Mouse (Mus musculus): Measurements from ENCODE around the gene Rhov.

The Rhov gene

DNA sequence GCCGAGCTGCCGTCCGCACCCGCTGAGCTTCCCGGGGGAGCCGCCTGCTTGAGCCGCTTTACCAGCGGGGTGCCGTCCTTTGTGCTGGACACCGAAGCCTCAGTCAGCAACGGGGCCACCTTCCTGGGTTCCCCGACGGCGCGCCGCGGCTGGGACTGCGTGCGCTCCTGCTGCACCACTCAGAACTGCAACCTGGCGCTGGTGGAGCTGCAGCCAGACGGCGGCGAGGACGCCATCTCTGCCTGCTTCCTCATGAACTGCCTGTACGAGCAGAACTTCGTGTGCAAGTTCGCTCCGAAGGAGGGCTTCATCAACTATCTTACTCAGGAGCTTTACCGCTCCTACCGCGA is 33.2 kb downstream of the Rhov start:
- peak; percentile 32 for DNase-seq (ENCODE audit: low read depth, low spot score)

DNA sequence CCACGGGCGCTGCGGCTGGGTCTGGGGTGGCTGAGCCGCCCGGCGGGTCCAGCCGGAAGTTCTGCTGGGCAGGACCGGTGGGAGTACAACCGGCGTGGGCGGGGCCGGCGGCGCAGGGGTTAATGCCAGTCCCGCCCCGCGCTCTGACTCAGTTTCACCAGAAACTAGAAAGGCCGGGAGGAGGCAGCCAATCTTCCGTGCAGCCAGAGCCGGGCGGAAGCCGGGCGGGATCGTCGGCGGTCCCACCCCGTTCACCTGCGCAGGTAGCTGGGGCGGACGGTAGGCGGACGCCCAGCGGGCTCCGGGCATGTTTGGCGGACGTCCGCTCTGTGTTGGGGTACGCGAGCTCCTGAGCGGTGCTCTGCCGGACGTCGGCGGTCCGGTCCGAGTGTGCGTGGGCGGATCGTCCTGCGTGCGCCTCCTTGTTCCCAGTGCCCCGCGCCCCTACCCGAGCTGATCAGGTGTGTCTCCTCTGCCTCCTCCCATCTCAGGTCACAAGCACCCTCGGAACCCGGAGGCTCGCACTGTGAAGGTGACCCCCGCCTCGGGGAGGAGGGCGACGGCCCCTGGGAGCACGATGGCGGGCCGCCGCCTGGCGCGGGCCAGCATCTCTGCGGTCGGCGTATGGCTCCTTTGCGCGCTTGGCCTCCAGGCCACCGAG is 33.7 kb downstream of the Rhov start, which contains the start of gene Spint1:
Spint1 (plus strand) TSS at position 153 of the 661 bp plus-strand sequence.
- DNase-seq (ENCODE audit: low read depth, low spot score): peak; percentile 63

DNA sequence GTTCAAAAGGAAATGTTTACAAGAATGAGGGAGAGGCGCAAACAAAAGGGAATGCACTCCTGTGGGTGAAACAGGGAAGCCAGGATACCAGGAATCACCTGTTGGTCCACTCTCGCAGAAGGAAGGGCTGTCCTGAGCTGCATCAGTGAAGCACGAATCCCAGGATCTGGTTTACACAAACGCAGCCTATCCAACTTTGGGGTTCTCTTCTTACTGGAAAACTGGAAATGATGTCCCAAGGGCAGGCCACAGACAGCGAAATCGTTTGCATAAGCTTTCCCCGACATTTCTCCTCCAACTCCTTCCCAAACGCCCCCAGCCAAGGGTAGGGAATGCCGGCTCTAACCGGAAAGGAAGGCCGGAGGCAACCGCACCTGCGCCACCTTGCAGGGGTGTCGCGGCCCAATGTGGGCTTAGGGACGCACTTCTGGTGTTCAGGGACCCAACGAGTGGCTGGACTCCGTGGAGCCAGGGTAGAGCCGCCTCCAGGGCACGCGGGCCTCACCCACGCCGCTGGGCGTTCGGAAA is 34.3 kb downstream of the Rhov start:
- peak; percentile 82 for DNase-seq (ENCODE audit: low read depth, low spot score)

DNA sequence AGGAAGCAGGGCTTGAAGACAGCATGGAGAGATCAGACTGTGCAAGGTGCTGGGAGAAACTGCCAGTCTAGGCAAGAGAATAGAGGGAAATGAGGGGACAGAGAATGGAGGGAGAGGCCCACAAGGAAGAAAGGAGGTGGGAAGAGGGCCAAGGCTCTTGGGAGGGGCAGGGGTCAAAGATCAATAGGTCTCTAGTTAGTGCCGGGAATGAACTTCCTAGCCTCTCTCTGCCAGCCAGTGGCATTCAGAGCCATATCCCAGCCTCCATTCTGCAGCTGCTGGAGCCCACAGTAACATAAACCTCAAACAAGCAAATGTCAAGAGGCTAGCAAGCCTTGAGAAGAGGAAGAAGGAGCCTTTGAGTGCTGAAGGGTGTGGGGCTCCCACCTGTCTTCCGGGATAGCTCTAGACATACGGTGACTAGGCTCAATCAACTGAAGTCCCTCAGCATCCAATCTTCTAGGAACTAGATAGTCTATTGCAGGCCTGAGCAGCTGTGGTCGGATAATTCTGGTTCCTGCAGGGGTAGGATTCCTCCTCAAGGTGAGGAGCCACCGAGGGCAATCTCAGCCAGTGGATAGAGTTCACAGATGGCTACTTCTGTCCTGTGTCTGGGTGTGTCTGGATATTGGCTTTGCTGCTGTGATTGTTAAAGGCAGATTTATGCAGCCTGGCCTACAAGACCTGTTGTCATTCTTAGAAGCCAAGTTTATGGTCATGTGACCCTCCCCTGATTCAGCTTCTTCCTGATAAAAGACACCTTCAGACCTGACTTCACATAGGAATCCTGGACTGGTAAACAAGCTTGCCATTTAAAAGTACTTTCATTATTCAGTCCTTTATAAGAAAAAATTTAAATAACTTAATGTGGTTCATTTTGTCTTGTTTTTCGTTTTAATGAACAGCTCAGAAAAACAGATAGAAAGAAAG is 41.0 kb downstream of the Rhov start, which contains the start of gene Ppp1r14d:
Ppp1r14d (minus strand) TSS at position 132 of the 930 bp plus-strand sequence.
- peak; percentile 71 for DNase-seq (ENCODE audit: low read depth, low spot score)

All from ES-CJ7 (cell line).